Mouse (Mus musculus): ENCODE results near the gene Tdp2.
A peak's percentile ranks its signal among the peaks of the same experiment; 100 is the strongest.

The Tdp2 gene

DNA sequence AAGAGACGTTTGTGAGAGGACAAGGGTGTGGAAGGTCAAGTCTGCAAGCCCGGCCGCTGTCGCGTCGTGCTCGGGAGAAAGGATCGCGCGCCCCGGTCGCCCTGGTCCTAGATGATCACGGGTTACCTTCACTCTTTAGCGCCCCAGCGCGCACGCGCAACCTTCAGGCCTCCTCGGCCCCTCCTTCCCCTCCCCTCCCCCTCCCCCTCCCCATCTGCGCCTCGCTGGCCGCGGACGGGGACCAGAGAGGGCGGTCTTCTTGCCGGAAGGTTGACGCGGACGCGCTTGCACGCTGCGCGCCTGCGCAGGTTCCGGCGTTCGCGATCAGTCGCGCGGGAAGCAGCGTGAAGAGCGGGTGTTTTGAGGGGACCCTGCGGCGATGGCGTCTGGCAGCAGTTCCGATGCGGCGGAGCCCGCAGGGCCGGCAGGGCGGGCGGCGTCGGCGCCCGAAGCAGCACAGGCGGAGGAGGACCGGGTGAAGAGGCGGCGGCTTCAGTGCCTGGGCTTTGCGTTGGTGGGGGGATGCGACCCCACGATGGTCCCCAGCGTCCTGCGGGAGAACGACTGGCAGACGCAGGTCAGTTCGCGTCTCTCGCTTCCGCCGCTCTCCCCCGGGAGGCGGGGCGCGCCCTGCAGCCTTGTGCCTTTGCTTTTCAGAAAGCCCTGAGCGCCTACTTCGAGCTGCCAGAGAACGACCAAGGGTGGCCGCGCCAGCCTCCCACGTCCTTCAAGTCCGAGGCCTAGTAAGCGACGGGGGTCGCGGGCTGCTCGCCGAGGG, at the start of gene Tdp2, which contains the start of gene Acot13:
TSS of gene Tdp2 (plus strand) at position 327 of the 778 bp plus-strand sequence.
TSS of gene Acot13 (minus strand) at position 188 of the 778 bp plus-strand sequence.
- TF ChIP-seq GATA4 (IDR thresholded peaks at IDR 0.05; ENCODE audit: insufficient replicate concordance, low read length): peak; percentile 18; the same call in 1 of the 2 replicates

DNA sequence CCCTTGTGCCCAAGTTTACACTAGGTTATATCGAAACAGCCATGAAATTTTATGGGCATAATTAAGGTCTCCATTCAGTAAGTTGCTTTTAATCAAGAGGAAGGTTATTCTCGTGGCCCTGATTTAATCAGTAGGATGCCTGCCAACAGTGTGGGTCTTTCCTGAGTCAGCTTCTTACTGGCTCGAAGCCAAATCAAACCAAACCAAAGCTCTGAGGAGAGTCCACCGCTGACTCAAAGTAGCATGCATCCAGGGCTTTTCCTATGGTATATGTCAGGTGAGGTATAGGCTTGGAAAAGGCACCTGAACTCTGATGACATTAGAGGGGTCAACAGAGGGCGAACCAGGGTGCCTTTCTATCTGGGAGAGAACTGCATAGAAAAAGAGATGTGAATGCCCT, 49.6 kb upstream of the Tdp2 start:
- no peak for TF ChIP-seq GATA4 (IDR thresholded peaks at IDR 0.05; ENCODE audit: insufficient replicate concordance, low read length)

DNA sequence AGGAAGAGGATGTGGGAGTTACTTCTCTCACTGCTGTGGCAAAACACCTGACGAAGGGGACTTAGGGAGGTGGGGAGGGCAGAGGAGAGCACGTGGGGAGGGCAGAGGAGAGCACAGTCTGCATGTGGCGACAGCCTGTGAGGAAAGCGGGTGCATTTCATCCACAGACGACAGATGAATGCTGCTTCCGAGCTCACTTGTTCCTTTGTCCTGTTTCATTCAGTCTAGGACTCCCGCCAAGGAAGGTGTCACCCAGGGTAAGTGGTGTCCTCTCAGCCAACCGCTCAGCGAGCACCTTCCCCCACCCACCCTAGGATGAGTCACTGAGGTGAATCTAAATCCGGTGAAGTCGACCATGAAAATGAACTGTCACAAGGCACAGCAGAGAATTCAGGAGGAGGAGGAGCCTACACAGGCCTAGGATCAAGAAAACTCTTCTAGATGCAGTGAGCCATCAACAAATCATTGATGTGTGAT, 45.4 kb upstream of the Tdp2 start:
- no peak for TF ChIP-seq GATA4 (IDR thresholded peaks at IDR 0.05; ENCODE audit: insufficient replicate concordance, low read length)

DNA sequence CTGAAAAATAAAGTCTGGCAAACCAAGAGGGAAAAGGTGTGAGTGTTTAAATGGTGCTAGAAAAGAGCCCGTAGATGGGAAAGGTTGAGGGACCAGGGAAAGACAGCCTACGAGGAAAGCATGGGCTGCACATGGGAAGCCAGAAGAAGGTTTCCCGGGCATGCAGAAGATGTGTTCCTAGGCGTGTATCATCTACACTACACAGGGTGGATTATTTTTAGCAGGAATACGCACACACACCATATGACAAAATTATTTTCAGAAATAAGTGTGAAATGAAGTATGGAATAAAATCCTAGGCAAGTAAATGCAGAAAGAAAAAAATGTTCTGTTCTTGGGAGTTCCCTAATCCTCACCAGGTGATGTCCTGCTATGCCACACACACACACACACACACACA, 44.0 kb upstream of the Tdp2 start:
- no peak for TF ChIP-seq GATA4 (IDR thresholded peaks at IDR 0.05; ENCODE audit: insufficient replicate concordance, low read length)

DNA sequence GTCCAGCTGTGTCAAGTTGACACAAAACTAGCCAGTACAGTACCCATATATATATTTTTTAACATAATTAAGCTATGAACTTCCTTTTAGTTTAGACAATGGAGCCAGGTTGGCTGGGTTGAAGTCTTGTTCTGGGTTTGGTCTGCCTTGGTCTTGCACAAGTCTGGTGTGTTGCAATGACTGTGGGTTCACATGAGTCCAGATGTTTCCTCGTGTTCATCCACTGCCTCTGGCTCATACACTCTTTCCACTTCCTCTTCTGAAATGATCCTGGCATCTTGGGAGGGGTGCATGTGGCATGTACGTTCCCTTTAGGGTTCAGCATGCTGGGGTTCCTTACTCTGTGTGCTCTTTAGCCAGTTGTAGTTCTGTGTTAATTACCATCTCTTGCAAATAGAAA, 40.1 kb upstream of the Tdp2 start:
- no peak for TF ChIP-seq GATA4 (IDR thresholded peaks at IDR 0.05; ENCODE audit: insufficient replicate concordance, low read length)

DNA sequence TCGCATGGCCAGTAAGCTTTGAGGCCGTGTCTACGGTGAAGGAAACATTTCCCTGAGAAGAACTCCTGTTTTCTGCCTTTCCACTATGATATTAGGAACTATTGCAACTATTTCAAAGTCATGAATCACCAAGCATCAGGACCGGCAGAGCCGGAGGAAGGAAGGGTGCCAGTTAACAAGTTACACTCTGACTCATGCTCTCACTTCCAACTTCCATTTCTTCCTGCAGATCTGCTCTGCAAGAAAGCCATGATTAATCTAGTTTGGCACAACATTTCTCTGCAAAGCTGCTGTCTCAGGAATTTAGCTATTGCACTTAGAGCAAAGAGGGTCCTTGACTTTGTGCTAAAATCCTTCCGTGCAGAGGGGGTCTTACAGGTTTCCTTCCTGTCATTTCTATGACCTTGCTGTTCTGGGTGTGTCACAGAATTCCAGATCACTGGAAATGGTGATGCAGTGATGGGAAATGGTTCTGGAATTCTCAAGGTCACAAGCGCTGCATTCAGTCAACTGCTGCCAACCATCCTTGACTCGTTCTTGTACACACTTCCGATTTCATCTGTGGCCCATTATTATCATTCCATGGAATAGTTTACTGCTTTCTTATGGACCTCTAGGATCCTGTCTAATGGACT, 39.0 kb upstream of the Tdp2 start:
- no peak for TF ChIP-seq GATA4 (IDR thresholded peaks at IDR 0.05; ENCODE audit: insufficient replicate concordance, low read length)

DNA sequence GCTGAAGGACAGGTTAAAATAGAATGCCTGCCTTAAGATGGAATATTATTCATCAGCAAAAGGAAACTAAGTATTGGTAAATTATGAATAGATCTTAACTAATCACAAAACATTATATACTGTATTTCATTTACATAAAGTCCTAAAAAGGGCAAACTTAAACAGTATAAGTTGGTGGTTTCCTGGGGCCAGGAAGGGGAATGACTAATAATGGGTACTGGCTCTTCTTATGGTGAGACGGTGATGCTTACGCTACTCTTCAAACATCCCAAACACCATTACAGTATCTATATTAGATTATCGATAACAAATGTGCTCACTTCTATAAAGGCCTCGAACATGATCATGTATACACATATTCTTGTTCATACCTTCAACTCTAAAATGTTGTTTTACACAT, 32.8 kb upstream of the Tdp2 start:
- TF ChIP-seq GATA4 (IDR thresholded peaks at IDR 0.05; ENCODE audit: insufficient replicate concordance, low read length): no peak

DNA sequence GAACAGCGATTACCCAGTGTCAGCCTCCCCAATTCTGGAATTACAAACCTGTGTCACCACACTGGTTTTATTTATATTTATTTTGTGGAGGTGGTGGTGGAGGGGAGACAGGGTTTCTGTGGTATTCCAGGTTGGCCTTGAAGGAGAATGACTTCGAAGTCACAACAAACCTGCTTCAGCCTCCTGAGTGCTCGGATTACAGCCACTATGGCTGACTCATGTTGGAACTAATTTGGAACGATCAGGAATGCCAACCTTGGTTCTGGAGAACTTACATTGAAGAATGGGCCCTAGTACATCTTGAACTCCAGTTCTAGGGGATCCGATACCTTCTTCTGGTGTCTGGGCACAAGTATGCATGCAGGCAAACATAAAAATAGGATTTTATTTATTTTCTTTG, 32.1 kb upstream of the Tdp2 start:
- TF ChIP-seq GATA4 (IDR thresholded peaks at IDR 0.05; ENCODE audit: insufficient replicate concordance, low read length): no peak

DNA sequence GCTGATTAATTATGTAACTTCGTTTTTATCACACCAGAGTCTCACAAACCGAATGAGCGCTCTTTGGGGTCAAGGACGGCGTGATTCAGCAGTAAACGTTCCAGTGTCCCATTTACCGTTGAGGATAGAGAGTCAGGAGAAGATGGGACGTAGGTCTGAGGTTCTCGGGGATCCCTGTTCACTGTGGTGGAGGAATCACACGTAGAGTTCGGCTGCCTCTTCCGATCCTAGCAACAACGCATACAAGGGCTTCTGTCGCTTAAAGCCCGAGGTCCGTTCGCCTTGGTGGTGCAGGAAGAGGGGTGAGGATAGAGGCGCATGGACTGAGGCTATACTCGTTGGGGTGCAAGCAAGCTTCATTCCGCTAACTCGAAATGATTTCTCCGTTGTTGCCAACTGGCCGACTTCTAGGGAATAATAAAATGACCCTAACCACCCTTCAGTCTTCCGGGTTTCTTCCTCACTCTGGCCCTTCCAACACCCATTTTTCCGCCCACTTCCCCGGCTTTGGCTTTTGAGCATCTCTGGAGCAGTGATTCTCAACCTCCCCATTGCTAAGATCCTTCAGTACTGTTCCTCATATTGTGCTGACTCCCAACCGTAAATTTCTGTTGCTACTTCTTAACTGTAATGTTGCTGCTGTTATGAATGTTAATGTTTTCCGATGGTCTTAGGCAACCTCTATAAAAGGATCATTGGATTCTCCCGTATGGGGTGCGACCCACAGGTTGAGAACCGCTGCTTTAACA, 31.4 kb upstream of the Tdp2 start:
- TF ChIP-seq GATA4 (IDR thresholded peaks at IDR 0.05; ENCODE audit: insufficient replicate concordance, low read length): peak; percentile 58; the same call in 1 of the 2 replicates

DNA sequence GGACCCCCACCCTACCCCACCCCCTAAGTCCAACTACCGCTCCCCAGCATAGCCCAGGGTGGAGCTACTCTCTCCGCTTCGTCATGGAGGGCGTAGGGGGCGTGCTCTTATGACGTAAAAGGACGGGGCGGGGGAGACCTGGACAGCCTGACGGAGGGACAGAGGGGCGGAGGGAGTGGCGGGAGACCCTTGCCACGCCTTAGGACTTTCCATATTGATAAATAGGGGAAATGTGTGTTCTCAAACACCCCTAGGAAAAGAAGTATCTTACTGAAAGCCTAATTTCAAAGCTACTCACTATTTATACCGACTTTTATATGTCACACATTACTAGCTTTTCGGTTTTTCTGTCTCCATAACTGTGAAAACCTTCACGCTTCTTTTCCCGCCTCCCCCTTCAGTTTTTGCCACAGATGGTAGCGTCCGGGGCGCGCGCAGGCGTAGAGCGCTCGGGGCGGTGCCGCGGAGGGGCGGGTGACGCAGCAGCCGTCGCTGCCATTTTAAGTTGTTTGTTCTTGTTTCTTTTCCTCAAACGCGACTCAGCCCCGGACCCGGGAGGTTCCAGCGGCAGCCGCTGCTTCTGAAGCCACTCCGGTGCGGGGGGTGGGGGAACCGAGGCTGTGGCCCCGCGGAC, 30.7 kb upstream of the Tdp2 start:
- TF ChIP-seq GATA4 (IDR thresholded peaks at IDR 0.05; ENCODE audit: insufficient replicate concordance, low read length): no peak

DNA sequence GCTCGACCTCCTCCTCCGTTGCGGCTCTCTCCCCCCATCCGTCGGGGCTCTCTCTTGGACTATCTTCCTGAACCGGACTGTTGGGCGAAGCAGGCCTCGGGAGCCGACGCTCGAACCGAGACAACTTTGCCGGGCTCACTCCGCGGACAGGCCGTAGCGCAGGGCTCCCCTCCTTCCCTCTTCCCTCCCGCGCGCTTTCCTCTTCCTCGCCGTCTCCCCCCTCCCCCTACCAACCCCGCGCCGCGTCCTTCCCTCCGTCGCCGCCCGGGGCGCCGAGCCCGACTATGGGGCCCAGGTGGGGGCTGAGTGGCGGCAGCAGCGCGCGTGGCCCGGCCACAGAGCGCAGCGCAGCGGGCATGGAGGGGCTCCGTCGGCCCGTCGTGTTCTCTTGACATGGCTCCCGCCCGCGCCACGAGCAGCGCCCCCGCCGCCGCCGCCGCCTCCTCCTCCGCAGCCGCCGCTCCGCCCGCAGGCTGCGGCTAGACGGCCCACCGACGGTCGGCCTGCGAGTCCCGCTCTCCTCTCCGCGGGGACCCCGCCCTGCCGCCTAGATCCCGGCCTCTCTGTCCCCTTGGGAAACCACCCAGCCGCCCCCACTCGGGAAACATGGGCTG, 30.1 kb upstream of the Tdp2 start, which contains the start of gene BC005537:
TSS of gene BC005537 (plus strand) at position 350 of the 614 bp plus-strand sequence.
- TF ChIP-seq GATA4 (IDR thresholded peaks at IDR 0.05; ENCODE audit: insufficient replicate concordance, low read length): no peak

DNA sequence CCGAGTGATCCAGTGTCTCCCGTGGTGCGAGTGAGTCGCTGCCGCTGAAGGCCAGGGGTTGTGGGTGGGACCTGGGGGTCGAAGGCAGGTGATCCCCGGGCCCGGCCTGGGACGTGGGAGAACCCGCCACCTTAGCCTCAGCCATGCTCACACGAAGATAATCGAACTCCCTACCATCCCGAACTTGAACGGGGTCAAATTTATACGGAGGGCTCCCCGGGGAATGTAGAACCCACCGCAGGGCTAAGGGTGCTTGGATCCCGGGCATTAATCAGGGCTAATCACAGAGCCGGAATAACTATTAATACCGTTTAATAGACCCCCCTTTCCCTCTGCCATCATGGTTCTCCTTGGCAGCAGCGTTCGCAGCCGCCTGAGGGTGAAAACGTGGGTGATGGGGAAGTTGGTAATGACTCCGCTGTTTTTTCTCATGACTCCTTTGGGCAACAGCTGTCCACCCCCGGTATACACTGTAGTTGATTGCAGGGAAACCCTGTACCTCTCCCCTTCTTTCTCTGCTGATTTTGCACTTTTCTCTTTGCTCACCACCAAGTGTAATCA, 29.3 kb upstream of the Tdp2 start:
- no peak for TF ChIP-seq GATA4 (IDR thresholded peaks at IDR 0.05; ENCODE audit: insufficient replicate concordance, low read length)

DNA sequence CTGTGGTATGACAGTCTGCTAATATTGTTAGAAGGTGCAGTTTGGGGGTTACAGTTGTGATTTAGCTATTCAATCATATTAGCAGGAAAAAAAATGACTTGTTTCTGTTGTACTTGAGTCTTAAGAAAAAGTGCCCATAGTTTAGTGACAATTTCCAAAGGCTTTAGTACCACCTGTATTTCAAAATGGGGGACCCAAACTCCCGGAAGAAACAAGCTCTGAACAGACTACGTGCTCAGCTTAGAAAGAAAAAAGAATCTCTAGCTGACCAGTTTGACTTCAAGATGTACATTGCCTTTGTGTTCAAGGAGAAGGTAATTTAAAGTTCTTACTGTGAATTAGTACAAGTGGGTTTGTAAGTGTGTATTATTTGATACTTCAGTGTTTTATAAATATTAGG, 28.3 kb upstream of the Tdp2 start:
- TF ChIP-seq GATA4 (IDR thresholded peaks at IDR 0.05; ENCODE audit: insufficient replicate concordance, low read length): no peak

DNA sequence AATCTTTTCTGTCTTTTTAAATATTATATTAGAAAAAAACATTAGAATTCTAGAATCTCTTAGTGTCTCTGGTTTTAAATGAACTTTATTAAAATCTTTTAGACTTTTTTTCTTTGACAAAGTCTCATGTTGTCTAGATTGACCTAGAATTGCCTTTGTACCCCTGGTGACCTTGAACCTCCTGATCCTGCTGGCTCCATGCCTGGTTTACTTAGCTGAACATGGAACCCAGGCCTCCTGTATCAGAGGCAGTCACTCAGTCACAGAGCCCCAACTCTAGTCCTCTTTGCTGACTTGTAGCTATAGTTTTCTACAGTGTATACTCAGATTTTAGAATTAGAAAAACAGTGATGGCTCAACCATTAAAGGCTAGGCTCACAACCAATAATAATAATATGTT, 25.4 kb upstream of the Tdp2 start:
- TF ChIP-seq GATA4 (IDR thresholded peaks at IDR 0.05; ENCODE audit: insufficient replicate concordance, low read length): no peak

Measured in liver, adult (tissue).